Mouse (Mus musculus) lung, postnatal 0 days (tissue): Measurements from ENCODE around the gene Smarca4.

ENCODE experiments used
- CTCF ChIP-seq: IDR thresholded peaks from 2 replicates; pipeline ENCODE4 v1.5.1; 2016; ENCODE audit warnings: antibody characterized with exemption, mild to moderate bottlenecking
- EP300 ChIP-seq: IDR thresholded peaks from 2 replicates; pipeline ENCODE4 v1.6.1; 2016; ENCODE audit warnings: antibody characterized with exemption, mild to moderate bottlenecking, control low read depth

GRCm38 (mm10) chr9:21578226-21578625 lies 37.7 kb upstream of the Smarca4 start:
- no peak for TF ChIP-seq CTCF
- TF ChIP-seq EP300: no peak
